Mouse (Mus musculus) limb, embryonic 13.5 days (tissue): ENCODE measurements around the gene Ptgs1. TPM values are rescaled to one million over a fixed set of nuclear protein-coding genes. Genes with fewer than 3 reads are reported as not detected.
A peak's percentile ranks its signal among the peaks of the same experiment; 100 is the strongest.
"Not testable (repeated sequence)": the region's sequence is repeated elsewhere in the genome, so short reads cannot be mapped to it uniquely, and the experiment has no call there.

Experiments
- ATAC-seq: fragments of 200-750 bp; cut with Nextera tagmentation; 2 replicates; pipeline ENCODE4 v1.8.0; 2017; ENCODE audit warnings: low read depth, moderate number of reproducible peaks, moderate TSS enrichment; ENCODE audit not compliant: low FRiP score
- H3K27ac ChIP-seq: fragments of 300-500 bp; sonication (generic); 2 replicates; pipeline ENCODE4 v1.5.1; 2015; ENCODE audit warnings: inconsistent platforms, mild to moderate bottlenecking, moderate library complexity
- H3K27me3 ChIP-seq: fragments of 300-500 bp; sonication (generic); 2 replicates; pipeline ENCODE4 v1.6.1; 2015; ENCODE audit warnings: mild to moderate bottlenecking, inconsistent platforms
- H3K36me3 ChIP-seq: fragments of 300-500 bp; sonication (generic); 2 replicates; pipeline ENCODE4 v1.6.1; 2015; ENCODE audit warnings: inconsistent platforms, mild to moderate bottlenecking, moderate library complexity
- H3K4me1 ChIP-seq: fragments of 300-500 bp; sonication (generic); 2 replicates; pipeline ENCODE4 v1.6.1; 2015; ENCODE audit warnings: inconsistent platforms
- H3K4me2 ChIP-seq: fragments of 300-500 bp; sonication (generic); replicated peaks from 2 replicates; pipeline ENCODE4 v1.6.1; 2015; ENCODE audit warnings: inconsistent platforms, mild to moderate bottlenecking, moderate library complexity
- H3K4me3 ChIP-seq: fragments of 300-500 bp; sonication (generic); 2 replicates; pipeline ENCODE4 v1.5.1; 2015; ENCODE audit warnings: moderate library complexity, mild to moderate bottlenecking, inconsistent platforms
- H3K9ac ChIP-seq: fragments of 300-500 bp; sonication (generic); 2 replicates; pipeline ENCODE4 v1.6.1; 2015; ENCODE audit warnings: mild to moderate bottlenecking, inconsistent platforms
- H3K9me3 ChIP-seq: fragments of 300-500 bp; sonication (generic); 2 replicates; pipeline ENCODE4 v1.6.1; 2016; ENCODE audit warnings: inconsistent platforms
- WGBS: fragments of 180-500 bp; shearing (Covaris S2); methylation state at CpG from one replicate; pipeline ENCODE4 v1.1.7; 2015; 5-methylcytosine and 5-hydroxymethylcytosine counted together
- polyA plus RNA-seq: library from polyadenylated mRNA; unstranded; fragments of >200 nt; fragmentation: Nextera tagmentation; extraction: Ambion mirVana; gene quantifications from 2 replicates; pipeline ENCODE4 v1.2.1, GENCODE M21; 2015

Gene Ptgs1
- 8.7 and 9.1 TPM in 2 replicates for polyA plus RNA-seq

GRCm38 (mm10) chr2:36230366-36230765 is at the start of gene Ptgs1:
TSS of gene Ptgs1 (plus strand) at chr2:36230426.
- H3K9ac ChIP-seq: peak within 1 kb of the TSS; percentile 66
- H3K27ac ChIP-seq: no peak within 1 kb of the TSS
- peak within 1 kb of the TSS; percentile 50 for H3K4me3 ChIP-seq
- WGBS: under 1% methylated on average over 18 of the region's 18 CpGs
- peak within 1 kb of the TSS; percentile 91 for H3K4me2 ChIP-seq
- peaks cover 17% of the 10 kb centered on the region for H3K4me1 ChIP-seq
- ATAC-seq: peak; percentile 62
- no peaks in the 10 kb centered on the region for H3K36me3 ChIP-seq
- H3K9me3 ChIP-seq: no peaks in the 10 kb centered on the region
- peaks cover 20% of the 10 kb centered on the region for H3K27me3 ChIP-seq

GRCm38 (mm10) chr2:36181587-36182368 is 48.4 kb upstream of the Ptgs1 start:
- not testable (repeated sequence) for H3K4me1 ChIP-seq, H3K27ac ChIP-seq, H3K9me3 ChIP-seq, H3K4me3 ChIP-seq, H3K27me3 ChIP-seq, ATAC-seq, H3K4me2 ChIP-seq, H3K9ac ChIP-seq
- 80% methylated on average over 4 of the region's 4 CpGs for WGBS
- H3K36me3 ChIP-seq: peaks cover 27% of the 10 kb centered on the region

GRCm38 (mm10) chr2:36183278-36183677 is 46.9 kb upstream of the Ptgs1 start:
- Histone ChIP-seq H3K9ac (peak overlapping the region; percentile 53; the same call in 1 of the 2 replicates), H3K36me3 (peaks cover 13% of the 10 kb centered on the region), H3K4me2 (no peak overlapping the region), H3K4me1 (no peaks in the 10 kb centered on the region), H3K27ac (no peak overlapping the region), H3K9me3 (no peaks in the 10 kb centered on the region), H3K4me3 (no peak overlapping the region), H3K27me3 (no peaks in the 10 kb centered on the region)
- 66% methylated on average over 2 of the region's 2 CpGs for WGBS
- no peak for ATAC-seq

- 80% methylated on average over 2 of the region's 2 CpGs for WGBS
- no peaks in the 10 kb centered on the region for H3K4me1 ChIP-seq
- H3K36me3 ChIP-seq: peaks cover 12% of the 10 kb centered on the region
- H3K4me2 ChIP-seq: no peak overlapping the region
- no peak overlapping the region for H3K27ac ChIP-seq
- no peak overlapping the region for H3K9ac ChIP-seq
- no peaks in the 10 kb centered on the region for H3K27me3 ChIP-seq
- no peak for ATAC-seq
- no peaks in the 10 kb centered on the region for H3K9me3 ChIP-seq
- no peak overlapping the region for H3K4me3 ChIP-seq
These were observed 46.0 kb upstream of the Ptgs1 start for GRCm38 (mm10) chr2:36184192-36184591.

GRCm38 (mm10) chr2:36184876-36185275 is 45.4 kb upstream of the Ptgs1 start:
- Histone ChIP-seq H3K27me3 (no peaks in the 10 kb centered on the region), H3K4me2 (no peak overlapping the region), H3K27ac (no peak overlapping the region), H3K4me1 (no peaks in the 10 kb centered on the region), H3K4me3 (no peak overlapping the region), H3K36me3 (peaks cover 8% of the 10 kb centered on the region), H3K9me3 (no peaks in the 10 kb centered on the region), H3K9ac (no peak overlapping the region)
- no peak for ATAC-seq
- WGBS: 59% methylated on average over 6 of the region's 6 CpGs

- not testable (repeated sequence) for H3K27ac ChIP-seq, H3K4me2 ChIP-seq, H3K9ac ChIP-seq, H3K9me3 ChIP-seq, H3K27me3 ChIP-seq, H3K4me1 ChIP-seq, H3K4me3 ChIP-seq, ATAC-seq
- peaks cover 12% of the 10 kb centered on the region for H3K36me3 ChIP-seq
- 82% methylated on average over 6 of the region's 6 CpGs for WGBS
These were observed 41.0 kb upstream of the Ptgs1 start for GRCm38 (mm10) chr2:36189200-36189599.

GRCm38 (mm10) chr2:36191098-36191941 is 38.9 kb upstream of the Ptgs1 start:
- peaks cover 5% of the 10 kb centered on the region; the same call in 1 of the 2 replicates for H3K4me1 ChIP-seq
- H3K9me3 ChIP-seq: no peaks in the 10 kb centered on the region
- peaks cover 12% of the 10 kb centered on the region for H3K27me3 ChIP-seq
- ATAC-seq: no peak
- H3K4me3 ChIP-seq: no peak overlapping the region
- H3K4me2 ChIP-seq: no peak overlapping the region
- H3K36me3 ChIP-seq: peaks cover 12% of the 10 kb centered on the region
- no peak overlapping the region for H3K27ac ChIP-seq
- H3K9ac ChIP-seq: no peak overlapping the region
- 36% methylated on average over 12 of the region's 12 CpGs for WGBS

GRCm38 (mm10) chr2:36197021-36197420 is 33.2 kb upstream of the Ptgs1 start:
- Histone ChIP-seq H3K27ac (no peak overlapping the region), H3K9me3 (no peaks in the 10 kb centered on the region), H3K4me2 (no peak overlapping the region), H3K36me3 (no peaks in the 10 kb centered on the region), H3K4me3 (no peak overlapping the region), H3K9ac (no peak overlapping the region), H3K27me3 (peaks cover 69% of the 10 kb centered on the region), H3K4me1 (peaks cover 2% of the 10 kb centered on the region)
- WGBS: 72% methylated on average over 3 of the region's 3 CpGs
- no peak for ATAC-seq

GRCm38 (mm10) chr2:36197919-36198881 is 32.0 kb upstream of the Ptgs1 start:
- 24% methylated on average over 20 of the region's 20 CpGs for WGBS
- peaks cover 81% of the 10 kb centered on the region for H3K27me3 ChIP-seq
- no peak overlapping the region for H3K9ac ChIP-seq
- peaks cover 14% of the 10 kb centered on the region for H3K4me1 ChIP-seq
- no peaks in the 10 kb centered on the region for H3K36me3 ChIP-seq
- H3K4me2 ChIP-seq: 0 out of 2 replicates have a peak overlapping the region, but pooled peaks have one; percentile 4
- H3K4me3 ChIP-seq: no peak overlapping the region
- H3K27ac ChIP-seq: no peak overlapping the region
- ATAC-seq: no peak
- no peaks in the 10 kb centered on the region for H3K9me3 ChIP-seq

- WGBS: 28% methylated on average over 3 of the region's 3 CpGs
- Histone ChIP-seq H3K4me1 (peaks cover 20% of the 10 kb centered on the region), H3K27ac (no peak overlapping the region), H3K36me3 (no peaks in the 10 kb centered on the region), H3K4me3 (no peak overlapping the region), H3K9ac (no peak overlapping the region), H3K9me3 (no peaks in the 10 kb centered on the region), H3K27me3 (peaks cover 87% of the 10 kb centered on the region), H3K4me2 (no peak overlapping the region)
- no peak for ATAC-seq
These were observed 31.4 kb upstream of the Ptgs1 start for GRCm38 (mm10) chr2:36198882-36199262.

- peaks cover 98% of the 10 kb centered on the region for H3K27me3 ChIP-seq
These were observed 29.4 kb upstream of the Ptgs1 start for GRCm38 (mm10) chr2:36200813-36201212.

More at GRCm38 (mm10) chr2:36200813-36201212, 29.4 kb upstream of the Ptgs1 start:
- WGBS: 81% methylated on average over 2 of the region's 2 CpGs
- no peak overlapping the region for H3K4me3 ChIP-seq
- ATAC-seq: no peak
- no peak overlapping the region for H3K27ac ChIP-seq
- H3K36me3 ChIP-seq: no peaks in the 10 kb centered on the region
- no peak overlapping the region for H3K9ac ChIP-seq
- no peak overlapping the region for H3K4me2 ChIP-seq
- no peaks in the 10 kb centered on the region for H3K9me3 ChIP-seq
- H3K4me1 ChIP-seq: peaks cover 24% of the 10 kb centered on the region
